7 mouse cellular contexts compared by ENCODE assay signal in the genomic region with DNA sequence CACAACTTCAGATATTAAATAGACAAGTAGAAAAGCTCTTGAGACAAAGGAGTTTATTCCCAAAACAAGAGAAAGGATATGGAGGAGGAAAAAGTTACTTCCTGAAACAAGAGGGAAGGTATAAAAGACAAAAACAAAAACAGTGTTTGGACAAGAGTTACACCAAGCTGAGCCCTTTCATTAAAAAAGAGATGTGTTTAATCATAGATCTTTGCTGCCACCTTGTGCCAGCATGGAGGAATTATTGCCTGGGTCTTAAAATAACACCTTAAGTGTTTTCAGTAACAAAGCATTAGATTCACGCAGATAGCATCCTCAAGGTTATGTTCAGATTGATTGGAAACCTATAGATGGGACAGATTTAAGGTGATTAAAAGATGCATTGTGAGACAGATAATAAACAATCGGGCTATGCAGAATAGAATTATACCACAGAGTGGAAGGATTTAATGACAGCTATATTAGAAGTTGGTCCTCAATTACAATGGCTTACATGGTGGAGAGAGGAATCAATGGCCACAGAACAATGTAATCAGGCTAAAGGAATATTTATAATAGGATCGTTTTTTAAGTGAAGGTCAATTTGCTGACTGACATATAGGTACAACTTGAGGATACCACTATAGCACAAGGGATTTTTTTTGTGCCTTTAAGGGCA.
A peak's percentile ranks its signal among the peaks of the same experiment; 100 is the strongest.
DNase-seq lines count a peak whose midpoint lies in the region; ATAC-seq lines count a peak whose summit lies in the region.

No protein-coding gene starts in this region.

- WGBS in forebrain, embryonic 14.5 days, result 22% methylated on average over 3 of the region's 3 CpGs
- WGBS in large intestine, adult 2 months, result 19% methylated on average over 3 of the region's 3 CpGs

- H3K4me2 ChIP-seq in forebrain, embryonic 14.5 days (ENCODE audit: low read length), result no peak overlapping the region

- ATAC-seq in forebrain, embryonic 14.5 days, result peak; percentile 60
- peak; percentile 83 for ATAC-seq in megakaryocyte progenitor cell, adult 5-6 weeks (replicated peaks; ENCODE audit: poor library complexity)

- no peaks in the 10 kb centered on the region for H3K4me1 ChIP-seq in forebrain, embryonic 14.5 days (ENCODE audit: control insufficient read depth, insufficient read depth, low read length)

- H3K27ac ChIP-seq in forebrain, embryonic 14.5 days (ENCODE audit: low read depth, low read length), result no peak overlapping the region

- H3K27me3 ChIP-seq in forebrain, embryonic 14.5 days (replicated peaks; ENCODE audit: control insufficient read depth, insufficient read depth, low read length), result no peaks in the 10 kb centered on the region

- no peak overlapping the region for H3K9ac ChIP-seq in forebrain, embryonic 14.5 days (ENCODE audit: low read length)

- H3K9me3 ChIP-seq in forebrain, embryonic 14.5 days (replicated peaks; ENCODE audit: control insufficient read depth, low read length), result no peaks in the 10 kb centered on the region

- H3K36me3 ChIP-seq in forebrain, embryonic 14.5 days (ENCODE audit: control insufficient read depth, insufficient read depth, low read length), result no peaks in the 10 kb centered on the region

- DNase-seq in thymus, postnatal 0 days (ENCODE audit: low spot score), result peak; percentile 31
- no peak for DNase-seq in thymus, postnatal 14 days
- DNase-seq in c-Kit-positive CD71-negative TER-119-negative erythroid progenitor cells, embryonic 14.5 days (ENCODE audit: low read depth), result peak; percentile 25
- DNase-seq in forebrain, embryonic 14.5 days (ENCODE audit: low spot score), result peak; percentile 87
- DNase-seq in large intestine, adult 2 months (ENCODE audit: low read depth, low spot score), result peak; percentile 14
- peak; percentile 70 for DNase-seq in telencephalon, adult 2 months (ENCODE audit: low read depth, low spot score)

- no peak overlapping the region for H3K4me3 ChIP-seq in forebrain, embryonic 14.5 days (ENCODE audit: low read depth, low read length)
